Mouse (Mus musculus) 416B (cell line): ENCODE results near the gene Ubb.

Source experiments
- DNase-seq: peaks from one replicate; pipeline ENCODE4 v3.0.0; 2011; ENCODE audit warnings: low read depth

Gene Ubb

GRCm38 (mm10) chr11:62551226-62552119 is 502 bp downstream of the Ubb start:
- peak; percentile 96 for DNase-seq

GRCm38 (mm10) chr11:62553186-62553585 is 2.2 kb downstream of the Ubb start:
- DNase-seq, result no peak

- DNase-seq, result no peak
Measured at GRCm38 (mm10) chr11:62553633-62554032, 2.7 kb downstream of the Ubb start.

- DNase-seq, result no peak
Measured at GRCm38 (mm10) chr11:62554163-62554855, 3.3 kb downstream of the Ubb start.

DNA sequence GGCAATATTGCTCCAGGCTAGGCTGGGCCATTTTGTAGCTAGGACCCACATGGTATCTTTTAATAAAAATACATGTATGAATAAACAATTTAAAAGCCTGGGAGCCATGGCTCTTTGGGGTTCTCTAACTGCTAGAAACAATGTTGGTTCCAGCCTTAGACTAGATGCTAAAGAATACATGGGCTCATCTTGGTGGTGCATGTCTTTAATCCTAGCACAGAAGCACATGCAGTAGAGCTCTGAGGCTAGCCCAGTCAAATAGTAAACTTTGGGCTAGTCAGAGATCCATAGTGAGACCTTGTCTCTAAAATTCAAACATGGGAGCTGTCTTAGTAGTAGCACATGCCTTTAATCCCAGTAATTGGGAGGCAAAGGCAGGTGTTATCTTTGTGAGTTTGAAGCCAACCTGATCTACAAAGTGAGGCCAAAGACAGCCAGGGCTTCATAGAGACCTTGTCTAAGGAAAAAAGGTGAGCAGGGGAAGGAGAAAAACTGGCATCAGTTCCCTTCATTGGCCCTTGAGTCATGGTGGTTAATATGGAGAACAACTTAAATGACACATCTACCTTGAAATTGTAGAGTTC is 4.1 kb downstream of the Ubb start:
- no peak for DNase-seq

- no peak for DNase-seq
Measured at GRCm38 (mm10) chr11:62555896-62556412, 5.0 kb downstream of the Ubb start.

- DNase-seq, result no peak
Measured at GRCm38 (mm10) chr11:62557205-62557604, 6.2 kb downstream of the Ubb start.

DNA sequence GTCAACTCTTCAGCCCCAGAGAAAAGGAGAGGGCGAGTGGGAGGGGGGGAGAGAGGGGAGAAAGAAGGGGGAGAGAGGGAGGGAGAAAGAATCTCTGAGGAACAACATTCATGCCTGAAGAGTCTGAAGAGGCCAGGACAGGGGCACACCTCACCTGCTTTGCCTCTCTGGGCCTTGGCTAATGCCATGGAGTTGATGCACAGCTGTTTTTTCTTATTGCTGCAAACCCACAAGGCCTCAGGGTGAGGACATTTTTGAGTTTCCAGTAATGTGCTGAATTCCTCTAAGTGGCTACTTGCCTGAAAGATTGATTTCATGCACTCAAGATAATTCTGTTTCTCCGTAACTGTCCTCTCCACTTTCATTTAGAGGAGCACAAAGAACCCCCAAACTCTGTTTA is 7.2 kb downstream of the Ubb start:
- DNase-seq, result no peak

- DNase-seq, result peak; percentile 51
Measured at GRCm38 (mm10) chr11:62558961-62559646, 8.1 kb downstream of the Ubb start.

DNA sequence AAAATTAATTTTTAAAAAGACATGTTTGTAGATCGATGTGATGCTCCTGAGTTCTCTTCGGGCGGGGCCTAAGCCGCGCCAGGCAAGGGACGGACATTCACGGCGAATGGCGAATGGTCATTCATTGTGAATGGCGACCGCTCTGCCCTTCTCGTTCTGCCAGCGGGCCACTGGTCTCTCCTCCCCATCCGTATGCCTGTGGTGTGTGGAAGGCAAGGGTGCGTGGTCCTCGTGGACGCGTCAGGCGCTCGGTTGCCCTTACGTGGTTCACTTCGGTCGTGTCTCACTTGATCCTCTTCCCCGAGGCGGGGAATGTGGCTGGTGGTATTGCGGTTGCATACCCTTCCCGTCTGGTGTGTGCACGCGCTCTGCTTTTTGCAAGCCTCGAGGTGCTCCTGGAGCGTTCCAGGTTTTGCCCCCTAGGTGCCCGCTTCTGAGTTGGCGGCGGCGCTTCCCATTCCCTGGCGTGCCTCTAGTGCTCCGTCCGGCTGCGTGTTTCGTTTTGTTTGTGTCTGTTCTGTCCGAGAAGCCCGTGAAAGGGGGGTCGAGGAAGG is 9.6 kb downstream of the Ubb start:
- no peak for DNase-seq

DNA sequence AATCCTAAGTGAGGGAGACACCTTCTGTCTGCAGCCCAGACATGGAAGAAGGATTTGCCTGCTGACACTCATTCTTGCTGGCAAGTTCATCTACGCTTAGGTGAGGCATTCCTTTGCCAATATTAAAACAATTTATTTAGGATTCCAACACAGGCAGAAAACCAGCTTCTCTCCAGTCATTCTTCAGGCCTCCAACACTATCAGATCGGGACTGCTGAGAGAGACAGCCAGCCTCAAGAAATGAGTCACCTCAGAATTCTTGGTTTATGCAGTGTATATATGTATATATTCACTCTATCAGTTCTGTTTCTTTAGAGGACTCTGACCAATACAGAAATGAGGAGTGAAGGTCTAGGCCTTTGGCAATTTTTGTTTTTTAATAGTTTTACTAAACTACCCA is 12.6 kb downstream of the Ubb start:
- no peak for DNase-seq

DNA sequence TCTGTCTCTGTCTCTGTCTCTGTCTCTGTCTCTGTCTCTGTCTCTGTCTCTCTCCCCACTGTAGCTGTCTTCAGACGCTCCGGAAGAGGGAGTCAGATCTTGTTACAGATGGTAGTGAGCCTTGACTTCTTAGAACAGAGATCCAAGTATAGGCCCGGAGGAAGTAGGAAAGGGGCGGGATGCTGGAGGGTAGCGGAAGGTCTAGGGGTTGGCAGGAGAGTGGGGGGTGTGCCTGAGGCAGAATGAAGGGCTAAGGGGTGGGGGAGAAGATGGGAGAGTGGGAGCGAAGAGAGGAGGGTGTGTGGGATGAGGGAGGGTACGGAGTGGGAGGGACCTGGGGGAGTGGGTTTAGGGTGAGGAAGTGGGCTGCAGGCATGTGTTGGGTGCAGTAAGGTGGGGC is 14.8 kb downstream of the Ubb start:
- no peak for DNase-seq

GRCm38 (mm10) chr11:62566211-62566610 is 15.2 kb downstream of the Ubb start:
- no peak for DNase-seq

DNA sequence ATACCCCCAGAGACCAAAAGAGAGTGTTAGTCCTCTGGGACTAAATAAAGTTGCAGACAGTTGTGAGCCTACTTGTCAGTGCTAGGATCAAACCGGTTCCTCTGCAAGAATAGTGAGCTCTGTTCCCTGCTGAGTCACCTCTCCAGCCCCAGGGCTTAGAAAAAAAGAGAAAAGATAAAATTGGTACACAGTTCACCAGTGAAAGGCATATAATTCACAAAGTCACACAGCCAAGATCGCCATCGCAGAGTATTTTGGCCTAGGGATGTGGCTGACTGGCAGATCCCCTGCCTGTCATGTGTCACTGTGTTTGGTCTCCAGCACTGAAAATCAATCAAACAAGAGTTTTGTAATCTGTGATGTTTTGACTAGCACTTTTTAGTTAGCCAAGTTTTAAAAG is 17.3 kb downstream of the Ubb start:
- no peak for DNase-seq

DNA sequence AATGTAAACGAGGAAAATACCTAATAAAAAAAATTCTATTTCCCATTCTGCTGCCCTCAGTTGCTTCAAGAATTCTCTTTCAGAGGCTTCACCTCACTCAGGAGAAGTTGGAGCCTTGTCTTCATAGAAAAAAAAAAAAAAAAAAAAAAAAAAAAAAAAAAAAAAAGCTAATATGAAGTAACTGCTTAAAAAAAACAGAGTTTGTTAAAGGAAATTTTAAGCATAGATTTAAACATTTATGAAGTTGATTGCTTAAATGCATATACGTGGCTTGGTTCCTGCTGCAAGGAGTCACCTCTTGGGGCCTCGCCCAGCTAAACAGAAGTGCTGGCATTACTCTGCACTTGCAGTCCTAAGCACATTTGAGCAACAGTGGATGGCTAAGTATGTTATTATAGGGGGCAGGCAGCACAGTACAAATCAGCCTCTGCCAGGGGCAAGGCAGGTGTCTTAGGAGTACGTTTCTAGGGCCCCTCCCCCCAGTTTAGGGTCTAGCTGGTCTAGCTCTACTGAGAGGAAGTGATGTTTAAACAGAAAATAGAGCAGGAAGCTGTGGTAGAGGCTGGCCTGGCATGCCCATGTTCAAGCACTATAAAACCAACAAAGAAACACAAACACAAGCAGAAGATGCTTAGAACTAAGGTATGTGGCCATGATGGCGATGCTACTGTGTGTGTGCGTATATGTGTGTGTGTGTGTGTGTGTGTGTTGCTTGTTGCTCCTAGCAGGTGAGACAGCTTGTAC is 23.2 kb downstream of the Ubb start, which contains the start of gene Trpv2:
Gene Trpv2, plus strand, starts transcription at position 528 of the 744 bp plus-strand sequence.
- peak; percentile 81 for DNase-seq

DNA sequence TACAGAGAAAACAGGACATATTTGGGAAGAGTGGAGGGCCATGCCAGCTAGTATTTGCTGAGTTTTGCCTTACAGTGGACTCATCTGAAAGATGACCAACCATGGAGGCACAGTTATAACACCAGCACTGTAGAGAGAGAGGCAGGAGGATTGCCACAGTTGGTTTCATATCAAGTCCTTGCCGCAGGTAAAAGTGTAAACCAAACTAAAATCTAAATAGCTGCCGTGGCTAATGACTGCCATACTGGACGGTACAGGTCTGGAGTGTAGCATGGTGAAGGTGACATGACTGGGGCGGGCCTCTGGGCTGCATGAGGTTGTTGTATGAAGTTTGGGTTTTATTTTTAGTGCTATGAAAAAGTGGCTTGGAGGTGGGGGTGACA is 23.7 kb downstream of the Ubb start:
- DNase-seq, result peak; percentile 42

DNA sequence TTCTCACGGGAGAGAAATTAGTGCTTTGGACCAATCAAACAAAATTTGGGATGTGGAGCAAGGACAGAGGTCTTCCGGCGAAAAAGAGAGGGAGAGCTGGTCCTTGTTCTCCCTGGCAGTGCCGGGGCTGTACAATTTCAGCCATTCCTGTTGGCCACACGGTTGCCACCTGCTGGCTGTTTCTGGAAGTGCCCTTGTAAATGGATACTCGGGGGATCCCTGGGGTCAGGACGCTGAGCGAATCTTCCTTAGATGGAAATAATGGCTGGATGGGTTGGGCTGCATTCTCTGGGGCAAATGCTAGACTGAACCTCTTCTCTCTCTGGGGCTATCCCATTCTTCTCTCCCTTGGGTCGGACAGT is 24.3 kb downstream of the Ubb start:
- DNase-seq, result peak; percentile 85

- DNase-seq, result peak; percentile 71
Measured at GRCm38 (mm10) chr11:62575659-62576438, 24.9 kb downstream of the Ubb start.

- DNase-seq, result peak; percentile 93
Measured at GRCm38 (mm10) chr11:62576530-62577152, 25.7 kb downstream of the Ubb start.

- no peak for DNase-seq
Measured at GRCm38 (mm10) chr11:62583031-62583430, 32.1 kb downstream of the Ubb start.
